Mouse (Mus musculus) kidney, embryonic 16.5 days (tissue): Measurements from ENCODE around the gene Fam173b. TPM values are rescaled to one million over a fixed set of nuclear protein-coding genes. Genes with fewer than 3 reads are reported as not detected.

Source experiments
- ATAC-seq: fragments of 200-750 bp; cut with Nextera tagmentation; 2 replicates; pipeline ENCODE4 v1.8.0; 2017; ENCODE audit warnings: moderate TSS enrichment; ENCODE audit not compliant: low FRiP score, low TSS enrichment
- H3K27ac ChIP-seq: fragments of 300-500 bp; sonication (generic); 2 replicates; pipeline ENCODE4 v1.5.1; 2014; ENCODE audit warnings: low read length
- H3K27me3 ChIP-seq: fragments of 300-500 bp; sonication (generic); 2 replicates; pipeline ENCODE4 v1.6.1; 2014; ENCODE audit warnings: low read length, control low read depth, mixed read lengths; ENCODE audit not compliant: insufficient read depth
- H3K36me3 ChIP-seq: fragments of 300-500 bp; sonication (generic); 2 replicates; pipeline ENCODE4 v1.6.1; 2014; ENCODE audit warnings: low read length, control low read depth, mixed read lengths; ENCODE audit not compliant: insufficient read depth
- H3K4me1 ChIP-seq: fragments of 300-500 bp; sonication (generic); 2 replicates; pipeline ENCODE4 v1.6.1; 2014; ENCODE audit warnings: low read length, control low read depth, mixed read lengths; ENCODE audit not compliant: insufficient read depth
- H3K4me2 ChIP-seq: fragments of 300-500 bp; sonication (generic); replicated peaks from 2 replicates; pipeline ENCODE4 v1.6.1; 2014; ENCODE audit warnings: low read depth, low read length
- H3K4me3 ChIP-seq: fragments of 300-500 bp; sonication (generic); 2 replicates; pipeline ENCODE4 v1.5.1; 2014; ENCODE audit warnings: mild to moderate bottlenecking, low read length
- H3K9ac ChIP-seq: fragments of 300-500 bp; sonication (generic); replicated peaks from 2 replicates; pipeline ENCODE4 v1.6.1; 2014; ENCODE audit warnings: low read length
- H3K9me3 ChIP-seq: fragments of 300-500 bp; sonication (generic); 2 replicates; pipeline ENCODE4 v1.6.1; 2016; ENCODE audit warnings: low read length, control low read depth
- WGBS: fragments of 180-500 bp; shearing (Covaris S2); extraction: QIAGEN DNeasy Blood & Tissue Kit; methylation state at CpG from one replicate; pipeline ENCODE4 v1.1.7; 2014; 5-methylcytosine and 5-hydroxymethylcytosine counted together
- polyA plus RNA-seq: library from polyadenylated mRNA; unstranded; fragments of >200 nt; fragmentation: Nextera tagmentation; extraction: Ambion mirVana; gene quantifications from 2 replicates; pipeline ENCODE4 v1.2.1, GENCODE M21; 2015

Gene Fam173b
- polyA plus RNA-seq, 1 experiment from 2014 or later: 14.2 TPM

DNA sequence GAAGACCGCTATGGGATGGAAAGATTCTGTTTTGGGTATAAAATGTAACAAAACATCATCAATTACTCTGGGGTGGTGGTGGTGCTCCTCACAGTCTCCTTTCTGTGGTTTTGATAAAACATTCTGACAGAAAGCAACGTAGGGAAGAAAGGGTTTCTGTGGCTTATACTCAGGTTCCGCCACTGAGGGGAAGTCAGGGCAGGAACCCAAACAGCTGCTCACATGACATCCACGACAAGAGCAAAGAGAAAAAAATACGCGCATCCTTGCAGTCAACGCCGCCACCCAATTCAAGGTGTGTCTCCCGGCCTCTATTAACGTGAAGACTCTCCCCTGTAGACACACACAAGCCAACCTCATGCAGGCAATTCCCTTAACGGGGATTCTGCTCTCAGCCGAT, 48.0 kb downstream of the Fam173b start:
- H3K9ac ChIP-seq: no peak overlapping the region
- 0 out of 2 replicates have a peak, but pooled peaks cover 5% of the 10 kb centered on the region for H3K4me1 ChIP-seq
- H3K27ac ChIP-seq: no peak overlapping the region
- 93% methylated on average over 12 of the region's 12 CpGs for WGBS
- ATAC-seq: no peak
- H3K9me3 ChIP-seq: no peaks in the 10 kb centered on the region
- no peaks in the 10 kb centered on the region for H3K27me3 ChIP-seq
- no peak overlapping the region for H3K4me2 ChIP-seq
- no peak overlapping the region for H3K4me3 ChIP-seq
- H3K36me3 ChIP-seq: no peaks in the 10 kb centered on the region

DNA sequence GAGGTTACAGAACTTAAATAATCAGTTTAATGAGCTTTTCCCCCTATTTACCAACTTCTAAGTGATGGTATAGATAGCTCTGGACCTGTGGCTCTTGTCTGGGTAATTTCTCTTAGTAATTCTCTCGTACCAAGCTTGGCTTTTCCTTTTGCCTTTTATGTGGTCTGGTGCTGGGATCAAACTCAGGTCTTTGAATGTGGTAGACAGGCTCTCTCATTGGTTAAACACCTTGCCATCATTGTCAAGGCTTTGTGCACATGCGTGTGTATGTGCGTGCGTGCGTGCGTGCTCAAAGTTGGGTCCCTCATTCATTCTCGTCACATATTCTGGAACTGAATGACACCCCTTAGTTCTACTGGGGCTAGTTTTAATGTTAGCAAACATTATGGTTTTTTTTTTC, 49.2 kb downstream of the Fam173b start:
- Histone ChIP-seq H3K4me1 (0 out of 2 replicates have a peak, but pooled peaks cover 5% of the 10 kb centered on the region), H3K4me3 (no peak overlapping the region), H3K9ac (no peak overlapping the region), H3K9me3 (no peaks in the 10 kb centered on the region), H3K4me2 (no peak overlapping the region), H3K36me3 (no peaks in the 10 kb centered on the region), H3K27ac (no peak overlapping the region), H3K27me3 (no peaks in the 10 kb centered on the region)
- 87% methylated on average over 7 of the region's 7 CpGs for WGBS
- ATAC-seq: no peak

- Histone ChIP-seq H3K4me3 (no peak overlapping the region), H3K36me3 (no peaks in the 10 kb centered on the region), H3K27ac (no peak overlapping the region; the same call in 1 of the 2 replicates), H3K9me3 (no peaks in the 10 kb centered on the region), H3K4me1 (no peaks in the 10 kb centered on the region), H3K27me3 (no peaks in the 10 kb centered on the region), H3K4me2 (no peak overlapping the region), H3K9ac (no peak overlapping the region)
- WGBS: 40% methylated on average over 5 of the region's 5 CpGs
- peak; percentile 91 for ATAC-seq
Measured at GRCm38 (mm10) chr15:31660133-31660795, 58.6 kb downstream of the Fam173b start.

- no peak overlapping the region for H3K9ac ChIP-seq
- H3K4me3 ChIP-seq: no peak overlapping the region
- H3K36me3 ChIP-seq: no peaks in the 10 kb centered on the region
- no peaks in the 10 kb centered on the region for H3K4me1 ChIP-seq
- H3K4me2 ChIP-seq: no peak overlapping the region
- H3K27ac ChIP-seq: no peak overlapping the region; the same call in 1 of the 2 replicates
- H3K27me3 ChIP-seq: no peaks in the 10 kb centered on the region
- ATAC-seq: peak; percentile 82
- 34% methylated on average over 9 of the region's 9 CpGs for WGBS
- no peaks in the 10 kb centered on the region for H3K9me3 ChIP-seq
Measured at GRCm38 (mm10) chr15:31660844-31661243, 59.2 kb downstream of the Fam173b start.

GRCm38 (mm10) chr15:31661802-31662201, 60.1 kb downstream of the Fam173b start:
- Histone ChIP-seq H3K4me3 (no peak overlapping the region), H3K4me1 (no peaks in the 10 kb centered on the region), H3K36me3 (no peaks in the 10 kb centered on the region), H3K9ac (no peak overlapping the region), H3K9me3 (no peaks in the 10 kb centered on the region), H3K27me3 (no peaks in the 10 kb centered on the region), H3K27ac (no peak overlapping the region), H3K4me2 (no peak overlapping the region)
- no peak for ATAC-seq
- WGBS: 84% methylated on average over 4 of the region's 4 CpGs

DNA sequence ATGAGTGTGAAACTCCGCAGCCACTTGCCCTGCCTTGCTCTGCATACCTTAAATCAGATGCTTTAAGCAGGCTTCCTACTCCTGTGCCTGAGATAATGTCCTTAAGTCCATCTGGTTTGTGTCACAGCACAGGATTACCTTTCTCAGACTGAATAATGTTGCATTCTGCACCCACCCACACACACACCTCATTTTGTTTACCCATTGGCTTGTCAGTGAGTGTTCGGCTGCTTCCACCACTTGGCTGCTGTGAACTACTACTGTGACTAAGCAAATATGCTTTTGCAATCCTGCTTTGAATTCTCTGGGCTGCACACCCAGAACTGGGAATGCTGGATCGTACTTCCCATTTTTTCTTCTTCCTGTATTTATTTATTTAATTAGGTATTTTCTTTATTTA, 61.4 kb downstream of the Fam173b start:
- ATAC-seq: no peak
- Histone ChIP-seq H3K27ac (no peak overlapping the region), H3K4me1 (no peaks in the 10 kb centered on the region), H3K4me2 (no peak overlapping the region), H3K9me3 (no peaks in the 10 kb centered on the region), H3K9ac (no peak overlapping the region), H3K36me3 (no peaks in the 10 kb centered on the region), H3K4me3 (no peak overlapping the region), H3K27me3 (no peaks in the 10 kb centered on the region)
- WGBS: 75% methylated on average over 3 of the region's 3 CpGs

Other genes with a start within 250 kb of the Fam173b start
- gene Ankrd33b, start 234.1 kb upstream of the Fam173b start, polyA plus RNA-seq: 8.5 and 8.6 TPM in 2 replicates
- 3.7 and 4.3 TPM in 2 replicates for gene Ropn1l, start 148.1 kb upstream of the Fam173b start, polyA plus RNA-seq
- gene March6, start 70.8 kb upstream of the Fam173b start, polyA plus RNA-seq: 37.4 and 37.7 TPM in 2 replicates
- 21.3 and 22.6 TPM in 2 replicates for gene Cmbl, start 36.5 kb upstream of the Fam173b start, polyA plus RNA-seq
- gene Cct5, start within 50 bp of the Fam173b start, polyA plus RNA-seq: 556 and 574 TPM in 2 replicates